Mouse (Mus musculus): Measurements from ENCODE around the gene Gm8108.
"Not testable (repeated sequence)": the region's sequence is repeated elsewhere in the genome, so short reads cannot be mapped to it uniquely, and the experiment has no call there.

Gm8108 gene

GRCm38 (mm10) chr14:4110426-4110825 lies at the start of gene Gm8108:
Gene Gm8108 (plus strand): TSS chr14:4110526.
- DNase-seq (ENCODE audit: low spot score in 2 of 2) = peak; percentile 6 to 36

DNA sequence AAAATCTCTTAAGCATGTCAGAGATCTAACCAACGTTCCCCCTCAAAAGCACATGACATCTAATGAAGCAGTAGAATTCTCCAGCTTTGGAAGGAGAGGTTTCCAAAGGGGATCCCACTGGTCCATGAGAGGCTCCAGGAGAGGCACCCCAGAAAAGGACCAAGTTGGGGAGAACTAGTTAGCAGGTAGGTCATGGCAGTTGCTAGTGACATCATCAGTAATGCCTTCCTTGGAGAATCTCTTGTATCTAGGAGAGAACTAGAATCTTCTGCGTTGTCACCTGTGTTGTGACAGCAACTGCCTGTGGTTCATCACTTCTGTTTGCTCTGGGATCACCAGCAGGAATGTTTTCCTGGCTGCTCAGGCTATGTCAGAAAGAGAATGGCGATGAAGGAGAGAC lies 26.5 kb upstream of the Gm8108 start, which contains the start of gene Gm3115:
Gm3115 (plus strand) TSS at position 301 of the 400 bp plus-strand sequence.
- not testable (repeated sequence) for DNase-seq (ENCODE audit: low spot score in 2 of 2)

GRCm38 (mm10) chr14:4141646-4142045 lies 31.3 kb downstream of the Gm8108 start:
- DNase-seq (ENCODE audit: low spot score in 2 of 2) = not testable (repeated sequence)

DNA sequence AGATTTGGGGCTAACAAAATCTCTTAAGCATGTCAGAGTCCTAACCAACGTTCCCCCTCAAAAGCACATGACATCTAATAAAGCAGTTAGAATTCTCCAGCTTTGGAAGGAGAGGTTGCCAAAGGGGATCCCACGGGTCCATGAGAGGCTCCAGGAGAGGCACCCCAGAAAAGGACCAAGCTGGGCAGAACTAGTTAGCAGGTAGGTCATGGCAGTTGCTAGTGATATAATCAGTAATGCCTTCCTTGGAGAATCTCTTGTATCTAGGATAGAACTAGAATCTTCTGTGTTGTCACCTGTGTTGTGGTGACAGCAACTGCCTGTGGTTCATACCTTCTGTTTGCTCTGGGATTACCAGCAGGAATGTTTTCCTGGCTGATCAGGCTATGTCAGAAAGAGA lies 54.4 kb downstream of the Gm8108 start, which contains the start of gene Gm3127:
Gm3127 (plus strand) TSS at position 301 of the 400 bp plus-strand sequence.
- DNase-seq (ENCODE audit: low spot score in 2 of 2) = not testable (repeated sequence)

GRCm38 (mm10) chr14:4182030-4182429 lies 71.7 kb downstream of the Gm8108 start:
- not testable (repeated sequence) for DNase-seq (ENCODE audit: low spot score in 2 of 2)
